Mouse (Mus musculus): ENCODE measurements at regions not wholly inside any gene's neighbourhood (a gene's known extent, or its start where the extent isn't known, plus 50 kb on each side); places are given as distances from the start of the nearest gene placed in this dataset.

DNA sequence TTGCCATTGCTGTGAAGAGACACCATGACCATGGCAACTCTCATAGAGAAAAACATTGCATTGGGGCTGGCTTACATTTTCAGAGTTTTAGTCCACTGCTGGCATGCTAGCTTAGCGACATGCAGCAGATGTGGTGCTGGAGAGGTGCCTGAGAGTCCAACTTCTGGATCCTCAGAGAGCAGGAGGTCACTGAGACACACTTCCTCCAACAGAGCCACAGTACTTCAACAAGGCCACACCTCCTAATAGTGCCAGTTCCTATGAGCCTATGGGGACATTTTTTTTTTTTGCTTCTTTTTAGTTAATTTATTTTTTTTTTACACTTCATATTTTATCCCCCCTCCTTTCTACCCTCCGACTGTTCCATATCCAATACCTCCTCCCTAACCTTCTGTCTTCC lies 120.3 kb downstream of the Ube2e3 start:
- no peaks in the 10 kb centered on the region for H3K9me3 ChIP-seq (ENCODE audit: low read length)

DNA sequence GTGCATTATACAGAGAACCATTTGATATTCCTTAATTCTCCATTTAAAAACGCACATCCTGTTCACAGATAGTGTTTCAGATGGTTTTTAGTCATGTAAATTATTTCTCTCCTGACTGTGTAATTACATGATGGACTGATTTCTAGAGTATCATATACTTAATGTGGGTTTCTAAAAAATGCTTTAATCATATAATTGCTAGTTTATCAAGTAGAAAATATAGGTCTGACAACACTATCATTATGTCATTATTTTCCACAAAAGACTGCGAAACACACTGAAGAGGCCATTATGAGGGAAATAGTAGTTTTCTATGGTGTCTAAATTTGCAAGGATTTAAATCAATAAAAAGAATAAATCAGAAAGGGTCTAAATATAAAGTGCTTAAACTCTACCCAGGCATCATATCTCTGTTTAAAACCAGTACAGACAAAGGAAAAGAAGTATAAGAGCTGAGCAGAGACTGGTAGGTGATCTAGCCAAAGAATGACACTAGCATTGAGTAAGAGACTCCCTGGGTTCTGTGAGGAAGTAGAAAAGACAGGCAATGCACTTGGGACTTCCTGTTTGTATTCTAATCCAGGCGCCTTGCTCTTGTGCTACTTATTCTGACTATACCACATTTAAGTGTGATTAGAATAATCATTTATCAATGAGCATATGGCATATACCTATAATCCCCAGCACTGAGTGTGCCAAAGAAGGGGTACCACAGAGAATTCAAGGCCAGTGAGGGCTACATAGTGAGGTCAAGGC lies 127.1 kb downstream of the Ube2e3 start:
- H3K4me3 ChIP-seq (ENCODE audit: low read depth, low read length) = no peak overlapping the region
- DNase-seq (no peak), ATAC-seq (no peak)
- no peaks in the 10 kb centered on the region for H3K4me1 ChIP-seq (ENCODE audit: insufficient read depth)
- H3K9me3 ChIP-seq (ENCODE audit: low read length) = no peaks in the 10 kb centered on the region
- H3K4me2 ChIP-seq (ENCODE audit: low read depth, low read length) = no peak overlapping the region
- no peak for TF ChIP-seq EP300 (IDR thresholded peaks at IDR 0.05; ENCODE audit: low read depth)
- TF ChIP-seq CTCF (IDR thresholded peaks at IDR 0.05; ENCODE audit: low read depth) = no peak
- H3K9ac ChIP-seq (replicated peaks) = no peak overlapping the region
- WGBS (ENCODE audit: insufficient replicate concordance) = 61% methylated on average over 3 of the region's 3 CpGs
- H3K27ac ChIP-seq (ENCODE audit: low read depth) = no peak overlapping the region
- H3K36me3 ChIP-seq (replicated peaks; ENCODE audit: insufficient read depth, low read length) = no peaks in the 10 kb centered on the region
- H3K27me3 ChIP-seq (ENCODE audit: insufficient read depth, low read length) = no peaks in the 10 kb centered on the region

More for the DNA sequence above, 120.3 kb downstream of the Ube2e3 start:
- H3K36me3 ChIP-seq (replicated peaks; ENCODE audit: insufficient read depth, low read length) = no peaks in the 10 kb centered on the region
- no peak overlapping the region for H3K9ac ChIP-seq (replicated peaks)
- no peak overlapping the region for H3K27ac ChIP-seq (ENCODE audit: low read depth)
- H3K4me2 ChIP-seq (ENCODE audit: low read depth, low read length) = no peak overlapping the region
- TF ChIP-seq CTCF (IDR thresholded peaks at IDR 0.05; ENCODE audit: low read depth) = no peak
- TF ChIP-seq EP300 (IDR thresholded peaks at IDR 0.05; ENCODE audit: low read depth) = no peak
- 74% methylated on average over 2 of the region's 2 CpGs for WGBS (ENCODE audit: insufficient replicate concordance)
- DNase-seq (no peak), ATAC-seq (no peak)
- H3K4me1 ChIP-seq (ENCODE audit: insufficient read depth) = no peaks in the 10 kb centered on the region
- no peak overlapping the region for H3K4me3 ChIP-seq (ENCODE audit: low read depth, low read length)
- H3K27me3 ChIP-seq (ENCODE audit: insufficient read depth, low read length) = no peaks in the 10 kb centered on the region

DNA sequence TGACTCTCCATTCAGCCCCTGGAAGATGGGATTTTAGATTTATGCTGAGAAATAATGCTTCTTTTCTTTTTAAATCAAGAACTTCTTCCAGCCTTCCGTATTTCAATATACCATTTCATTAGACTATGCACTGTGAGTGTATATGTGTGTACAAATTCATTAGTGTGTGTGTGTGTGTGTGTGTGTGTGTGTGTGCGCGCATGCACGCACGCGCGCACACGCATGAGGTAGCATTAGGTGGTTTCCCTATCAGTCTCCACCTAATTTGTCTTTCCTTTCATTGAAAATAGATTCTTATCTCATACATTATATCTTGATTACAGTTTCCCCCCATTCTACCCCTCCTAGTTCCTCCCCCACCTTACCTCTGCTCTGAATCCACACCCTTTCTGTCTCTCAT lies 130.7 kb downstream of the Ube2e3 start:
- no peak overlapping the region for H3K4me3 ChIP-seq (ENCODE audit: low read depth, low read length)
- H3K36me3 ChIP-seq (replicated peaks; ENCODE audit: insufficient read depth, low read length) = no peaks in the 10 kb centered on the region
- no peaks in the 10 kb centered on the region for H3K9me3 ChIP-seq (ENCODE audit: low read length)
- H3K27ac ChIP-seq (ENCODE audit: low read depth) = no peak overlapping the region
- no peak overlapping the region for H3K9ac ChIP-seq (replicated peaks)
- TF ChIP-seq EP300 (IDR thresholded peaks at IDR 0.05; ENCODE audit: low read depth) (no peak), CTCF (IDR thresholded peaks at IDR 0.05; ENCODE audit: low read depth) (no peak)
- 96% methylated on average over 8 of the region's 8 CpGs for WGBS (ENCODE audit: insufficient replicate concordance)
- H3K4me2 ChIP-seq (ENCODE audit: low read depth, low read length) = no peak overlapping the region
- no peak for DNase-seq
- no peaks in the 10 kb centered on the region for H3K27me3 ChIP-seq (ENCODE audit: insufficient read depth, low read length)
- H3K4me1 ChIP-seq (ENCODE audit: insufficient read depth) = no peaks in the 10 kb centered on the region
- ATAC-seq = no peak

DNA sequence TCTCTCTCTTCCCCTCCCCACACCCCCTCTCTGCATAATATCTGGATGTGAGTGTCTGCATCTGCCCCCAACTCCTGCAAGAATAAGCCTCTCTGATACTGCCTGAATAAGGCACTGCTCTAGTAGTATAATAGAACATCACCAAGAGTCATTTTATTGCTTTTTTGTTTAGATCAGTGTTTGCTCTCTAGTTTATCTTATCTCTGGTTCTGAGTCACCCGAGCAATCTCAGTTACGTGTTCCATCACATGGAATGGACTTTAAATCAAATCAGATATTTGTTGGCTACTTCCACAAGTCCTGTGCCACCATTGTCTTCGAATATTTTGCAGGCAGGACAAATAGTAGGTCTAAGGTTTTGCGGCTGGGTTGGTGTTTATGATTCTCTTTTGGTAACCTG lies 131.5 kb downstream of the Ube2e3 start:
- H3K9ac ChIP-seq (replicated peaks) = no peak overlapping the region
- H3K4me2 ChIP-seq (ENCODE audit: low read depth, low read length) = no peak overlapping the region
- H3K4me3 ChIP-seq (ENCODE audit: low read depth, low read length) = no peak overlapping the region
- DNase-seq (no peak), ATAC-seq (no peak)
- H3K27me3 ChIP-seq (ENCODE audit: insufficient read depth, low read length) = no peaks in the 10 kb centered on the region
- H3K27ac ChIP-seq (ENCODE audit: low read depth) = no peak overlapping the region
- H3K9me3 ChIP-seq (ENCODE audit: low read length) = no peaks in the 10 kb centered on the region
- no peak for TF ChIP-seq CTCF (IDR thresholded peaks at IDR 0.05; ENCODE audit: low read depth)
- TF ChIP-seq EP300 (IDR thresholded peaks at IDR 0.05; ENCODE audit: low read depth) = no peak
- 64% methylated on average over 4 of the region's 4 CpGs for WGBS (ENCODE audit: insufficient replicate concordance)
- H3K4me1 ChIP-seq (ENCODE audit: insufficient read depth) = no peaks in the 10 kb centered on the region
- no peaks in the 10 kb centered on the region for H3K36me3 ChIP-seq (replicated peaks; ENCODE audit: insufficient read depth, low read length)

DNA sequence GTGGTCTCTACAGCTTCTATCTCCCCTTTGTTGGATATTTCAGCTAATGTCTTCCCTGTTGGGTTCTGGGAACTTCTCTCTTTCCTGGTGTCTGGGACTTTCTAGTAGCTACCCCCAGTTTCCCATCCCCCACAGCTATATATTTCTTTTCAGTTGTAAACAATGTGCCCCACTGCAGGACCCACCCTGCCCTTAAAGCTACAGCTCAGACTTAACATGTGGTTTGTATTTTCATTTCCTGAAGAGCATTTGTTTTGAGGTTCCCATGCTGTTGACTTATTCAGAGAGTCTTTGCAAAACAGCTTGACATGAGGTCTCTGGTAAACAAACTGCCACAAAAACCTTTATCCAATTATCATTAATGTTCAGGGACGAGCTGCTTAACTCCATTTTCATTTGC lies 136.9 kb downstream of the Ube2e3 start:
- Histone ChIP-seq H3K4me2 (ENCODE audit: low read depth, low read length) (no peak overlapping the region), H3K36me3 (replicated peaks; ENCODE audit: insufficient read depth, low read length) (no peaks in the 10 kb centered on the region), H3K9me3 (ENCODE audit: low read length) (no peaks in the 10 kb centered on the region), H3K4me3 (ENCODE audit: low read depth, low read length) (no peak overlapping the region), H3K27ac (ENCODE audit: low read depth) (no peak overlapping the region), H3K4me1 (ENCODE audit: insufficient read depth) (no peaks in the 10 kb centered on the region), H3K27me3 (ENCODE audit: insufficient read depth, low read length) (no peaks in the 10 kb centered on the region), H3K9ac (replicated peaks) (no peak overlapping the region)
- no peak for DNase-seq
- no peak for ATAC-seq
- 51% methylated on average over 1 of the region's 1 CpGs for WGBS (ENCODE audit: insufficient replicate concordance)
- TF ChIP-seq EP300 (IDR thresholded peaks at IDR 0.05; ENCODE audit: low read depth) (no peak), CTCF (IDR thresholded peaks at IDR 0.05; ENCODE audit: low read depth) (no peak)

DNA sequence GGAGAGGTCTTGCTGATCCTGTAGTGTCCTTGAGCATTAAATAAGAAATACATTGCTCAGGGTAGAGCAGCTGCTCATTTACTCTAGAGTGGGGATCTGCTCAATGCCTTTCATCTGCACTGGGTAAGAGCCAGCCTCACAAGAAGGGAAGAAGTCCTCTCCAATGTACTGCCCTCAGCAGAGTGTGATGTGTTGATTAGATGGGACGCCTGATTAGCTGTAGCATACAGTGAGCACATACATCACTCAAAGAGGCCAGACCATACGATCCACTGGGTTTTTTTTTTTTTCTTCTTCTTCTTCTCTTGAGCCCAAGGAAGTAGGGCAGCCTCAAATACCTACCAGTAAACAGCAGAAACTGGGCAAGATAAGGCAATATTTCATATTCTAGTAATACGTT lies 140.7 kb downstream of the Ube2e3 start:
- no peaks in the 10 kb centered on the region for H3K4me1 ChIP-seq (ENCODE audit: insufficient read depth)
- H3K9me3 ChIP-seq (ENCODE audit: low read length) = no peaks in the 10 kb centered on the region
- no peak for TF ChIP-seq EP300 (IDR thresholded peaks at IDR 0.05; ENCODE audit: low read depth)
- TF ChIP-seq CTCF (IDR thresholded peaks at IDR 0.05; ENCODE audit: low read depth) = no peak
- H3K36me3 ChIP-seq (replicated peaks; ENCODE audit: insufficient read depth, low read length) = no peaks in the 10 kb centered on the region
- H3K4me2 ChIP-seq (ENCODE audit: low read depth, low read length) = no peak overlapping the region
- no peak overlapping the region for H3K9ac ChIP-seq (replicated peaks)
- no peak overlapping the region for H3K27ac ChIP-seq (ENCODE audit: low read depth)
- DNase-seq = no peak
- no peak for ATAC-seq
- no peaks in the 10 kb centered on the region for H3K27me3 ChIP-seq (ENCODE audit: insufficient read depth, low read length)
- WGBS (ENCODE audit: insufficient replicate concordance) = 45% methylated on average over 3 of the region's 3 CpGs
- H3K4me3 ChIP-seq (ENCODE audit: low read depth, low read length) = no peak overlapping the region

Measured in liver, postnatal 0 days (tissue).